Mouse (Mus musculus) MEL (cell line): ENCODE data around the gene Lrrc32. TPM values are rescaled to one million over a fixed set of nuclear protein-coding genes. Genes with fewer than 3 reads are reported as not detected.

Source experiments
- DNase-seq: peaks from one replicate; pipeline ENCODE4 v3.0.0; 2011; ENCODE audit warnings: low read depth, low spot score
- H3K27ac ChIP-seq: 2 replicates; pipeline ENCODE4 v1.5.1; 2012; ENCODE audit warnings: low read depth, mild to moderate bottlenecking, control low read depth, low read length, moderate library complexity; ENCODE audit not compliant: control insufficient read depth
- H3K27me3 ChIP-seq, 2 experiments: fragments of 150-350 bp in 1 of 2; sonication (generic) in 1 of 2; 2 replicates each; pipeline ENCODE4 v1.6.1; 2012; ENCODE audit warnings: low read length in 2 of 2, mild to moderate bottlenecking in 2 of 2, improper control_type of control experiment in 1 of 2, moderate library complexity in 1 of 2; ENCODE audit not compliant: insufficient read depth in 2 of 2, control insufficient read depth in 1 of 2
- H3K36me3 ChIP-seq, 2 experiments: 2 replicates each; pipeline ENCODE4 v1.6.1; 2012 to 2014; ENCODE audit warnings: low read length in 2 of 2, improper control_type of control experiment in 1 of 2, inconsistent platforms in 1 of 2, mild to moderate bottlenecking in 1 of 2; ENCODE audit not compliant: insufficient read depth in 2 of 2, control insufficient read depth in 1 of 2
- H3K4me1 ChIP-seq, 2 experiments: fragments of 150-350 bp in 1 of 2; sonication (generic) in 1 of 2; 2 replicates each; pipeline ENCODE4 v1.6.1; 2012; ENCODE audit warnings: low read length in 2 of 2, improper control_type of control experiment in 1 of 2, mild to moderate bottlenecking in 1 of 2; ENCODE audit not compliant: insufficient read depth in 2 of 2, control insufficient read depth in 1 of 2
- H3K4me3 ChIP-seq, 2 experiments: fragments of 150-350 bp in 1 of 2; sonication (generic) in 1 of 2; 2 replicates each; pipeline ENCODE4 v1.5.1; 2012; ENCODE audit warnings: low read depth in 2 of 2, low read length in 2 of 2, mild to moderate bottlenecking in 2 of 2, moderate library complexity in 2 of 2, control low read depth in 1 of 2, improper control_type of control experiment in 1 of 2; ENCODE audit not compliant: control insufficient read depth in 1 of 2, insufficient read depth in 1 of 2
- H3K79me2 ChIP-seq: 2 replicates; pipeline ENCODE4 v1.6.1; 2012; ENCODE audit warnings: mild to moderate bottlenecking, low read length, moderate library complexity; ENCODE audit not compliant: control insufficient read depth, poor library complexity, insufficient read depth
- H3K9ac ChIP-seq: 2 replicates; pipeline ENCODE4 v1.6.1; 2012; ENCODE audit warnings: low read depth, mild to moderate bottlenecking, control low read depth, low read length, moderate library complexity; ENCODE audit not compliant: control insufficient read depth, poor library complexity, severe bottlenecking
- H3K9me3 ChIP-seq: fragments of 150-350 bp; sonication (generic); replicated peaks from 2 replicates; pipeline ENCODE4 v1.6.1; 2012; ENCODE audit warnings: mild to moderate bottlenecking, low read length, improper control_type of control experiment, moderate library complexity; ENCODE audit not compliant: insufficient read depth
- BHLHE40 ChIP-seq: IDR thresholded peaks from 2 replicates; pipeline ENCODE4 v1.6.1; 2012; ENCODE audit warnings: low read depth, mild to moderate bottlenecking, inconsistent platforms, low read length, improper control_type of control experiment, borderline replicate concordance
- CHD1 ChIP-seq: IDR thresholded peaks from 2 replicates; pipeline ENCODE4 v1.6.1; 2012; ENCODE audit warnings: low read depth, mild to moderate bottlenecking, inconsistent platforms, low read length, improper control_type of control experiment
- CTCF ChIP-seq, 3 experiments: IDR thresholded peaks in 2 of 3; conservative IDR thresholded peaks in 1 of 3; 2 replicates each; pipeline ENCODE4 v1.5.1; 2011 to 2012; ENCODE audit warnings: low read length in 3 of 3, low read depth in 2 of 3, mild to moderate bottlenecking in 2 of 3, improper control_type of control experiment in 1 of 3, inconsistent platforms in 1 of 3, mixed read lengths in 1 of 3, moderate library complexity in 1 of 3; ENCODE audit not compliant: control insufficient read depth in 1 of 3, insufficient read depth in 1 of 3, poor library complexity in 1 of 3, severe bottlenecking in 1 of 3
- E2F4 ChIP-seq: IDR thresholded peaks from 2 replicates; pipeline ENCODE4 v1.6.1; 2011; ENCODE audit warnings: low read depth, low read length, improper control_type of control experiment, borderline replicate concordance
- ELF1 ChIP-seq: IDR thresholded peaks from 2 replicates; pipeline ENCODE4 v1.6.1; 2014; ENCODE audit warnings: low read depth, mild to moderate bottlenecking, inconsistent platforms, low read length, improper control_type of control experiment, moderate library complexity
- HCFC1 ChIP-seq: IDR thresholded peaks from 2 replicates; pipeline ENCODE4 v1.6.1; 2012; ENCODE audit warnings: low read depth, mild to moderate bottlenecking, inconsistent platforms, low read length, improper control_type of control experiment, moderate library complexity
- JUND ChIP-seq: IDR thresholded peaks from 2 replicates; pipeline ENCODE4 v1.6.1; 2011; ENCODE audit warnings: low read depth, mild to moderate bottlenecking, improper control_type of control experiment, low read length
- MAFK ChIP-seq: IDR thresholded peaks from 2 replicates; pipeline ENCODE4 v1.6.1; 2011; ENCODE audit warnings: low read depth, mild to moderate bottlenecking, low read length, improper control_type of control experiment, borderline replicate concordance
- MAZ ChIP-seq: IDR thresholded peaks from 2 replicates; pipeline ENCODE4 v1.6.1; 2012; ENCODE audit warnings: low read depth, mild to moderate bottlenecking, inconsistent platforms, low read length, improper control_type of control experiment
- MEF2A ChIP-seq: IDR thresholded peaks from 2 replicates; pipeline ENCODE4 v1.6.1; 2014; ENCODE audit warnings: low read depth, mild to moderate bottlenecking, inconsistent platforms, low read length, improper control_type of control experiment; ENCODE audit not compliant: poor library complexity, insufficient replicate concordance, severe bottlenecking; ENCODE audit errors: extremely low read depth
- MYB ChIP-seq: IDR thresholded peaks from 2 replicates; pipeline ENCODE4 v1.6.1; 2011; ENCODE audit warnings: mild to moderate bottlenecking, low read depth, low read length, improper control_type of control experiment
- NELFE ChIP-seq: IDR thresholded peaks from 2 replicates; pipeline ENCODE4 v1.6.1; 2011; ENCODE audit warnings: low read depth, low read length, improper control_type of control experiment
- POLR2AphosphoS2 ChIP-seq: IDR thresholded peaks from 2 replicates; pipeline ENCODE4 v1.6.1; 2011; ENCODE audit warnings: low read length, improper control_type of control experiment
- POLR2AphosphoS5 ChIP-seq: IDR thresholded peaks from 2 replicates; pipeline ENCODE4 v1.6.1; 2012; ENCODE audit warnings: low read depth, borderline replicate concordance, mild to moderate bottlenecking, inconsistent platforms, low read length, moderate library complexity, mixed read lengths
- USF1 ChIP-seq: IDR thresholded peaks from 2 replicates; pipeline ENCODE4 v1.6.1; 2014; ENCODE audit warnings: low read depth, mild to moderate bottlenecking, inconsistent platforms, low read length, improper control_type of control experiment, moderate library complexity
- ZC3H11A ChIP-seq: IDR thresholded peaks from 2 replicates; pipeline ENCODE4 v1.6.1; 2012; ENCODE audit warnings: low read depth, mild to moderate bottlenecking, inconsistent platforms, low read length, improper control_type of control experiment
- ZKSCAN1 ChIP-seq: IDR thresholded peaks from 2 replicates; pipeline ENCODE4 v1.6.1; 2012; ENCODE audit warnings: low read depth, mild to moderate bottlenecking, inconsistent platforms, low read length, improper control_type of control experiment, moderate library complexity
- ZMIZ1 ChIP-seq: IDR thresholded peaks from 2 replicates; pipeline ENCODE4 v1.6.1; 2012; ENCODE audit warnings: low read depth, mild to moderate bottlenecking, inconsistent platforms, low read length, improper control_type of control experiment, moderate library complexity
- ZNF384 ChIP-seq: IDR thresholded peaks from 2 replicates; pipeline ENCODE4 v1.6.1; 2012; ENCODE audit warnings: low read depth, mild to moderate bottlenecking, inconsistent platforms, low read length, improper control_type of control experiment
- polyA plus RNA-seq, 2 experiments: library from polyadenylated mRNA; stranded (reverse) in 1 of 2; unstranded in 1 of 2; fragments of >175 nt in 1 of 2; fragments of >200 nt in 1 of 2; gene quantifications; 2 replicates each; pipeline versions ENCODE4 v1.2.1 to v1.2.4; 2012; ENCODE audit warnings: low replicate concordance in 2 of 2, low read depth in 1 of 2; ENCODE audit not compliant: insufficient read length in 2 of 2, insufficient read depth in 1 of 2, missing spikeins in 1 of 2
- total RNA-seq: library from RNA; depleted of rRNA; stranded (reverse); fragments of 300-350 nt; gene quantifications from 2 replicates; pipeline ENCODE4 v1.2.3, GENCODE M21; 2012

The Lrrc32 gene
- total and polyA plus RNA-seq, 3 experiments: not detected

GRCm38 (mm10) chr7:98487202-98487980 lies 1.7 kb upstream of the Lrrc32 start:
- Histone ChIP-seq H3K4me3 (no peak overlapping the region), H3K36me3 (no peaks in the 10 kb centered on the region), H3K4me1 (no peaks in the 10 kb centered on the region), H3K9ac (no peak overlapping the region), H3K79me2 (no peaks in the 10 kb centered on the region), H3K9me3 (no peaks in the 10 kb centered on the region), H3K27me3 (no peaks in the 10 kb centered on the region; a peak in 2 of 4 replicates)
- DNase-seq: no peak
- no peak for TF ChIP-seq POLR2AphosphoS5
- TF ChIP-seq ZKSCAN1: no peak
- TF ChIP-seq USF1: no peak
- no peak for TF ChIP-seq ZC3H11A
- TF ChIP-seq CTCF (IDR thresholded peaks at IDR 0.05 in 2 of 3, conservative IDR thresholded peaks at IDR 0.05 in 1 of 3; ENCODE audit: control insufficient read depth in 1 of 3, insufficient read depth in 1 of 3, low read depth in 2 of 3, low read length in 3 of 3, poor library complexity in 1 of 3, severe bottlenecking in 1 of 3): no peak
- no peak for TF ChIP-seq MEF2A
- no peak for TF ChIP-seq JUND
- TF ChIP-seq MAZ: no peak
- TF ChIP-seq ZNF384: no peak
- TF ChIP-seq ZMIZ1: no peak
- no peak for TF ChIP-seq MYB
- TF ChIP-seq HCFC1: no peak
- no peak for TF ChIP-seq E2F4
- TF ChIP-seq ELF1: no peak
- TF ChIP-seq MAFK: no peak
- TF ChIP-seq POLR2AphosphoS2: no peak
- TF ChIP-seq NELFE: no peak
- no peak for TF ChIP-seq CHD1
- TF ChIP-seq BHLHE40: no peak
- TF ChIP-seq, all 39 proteins: peak for 0
- no peak overlapping the region for H3K27ac ChIP-seq
